Mouse (Mus musculus): Measurements from ENCODE around the gene Agrp.

- TF ChIP-seq CTCF (IDR thresholded peaks at IDR 0.05; ENCODE audit: low read depth, low read length) (no peak), POLR2A (IDR thresholded peaks at IDR 0.05; ENCODE audit: insufficient read depth, low read length) (no peak)
These were observed 57.5 kb downstream of the Agrp start for GRCm38 (mm10) chr8:105579719-105580118.
